Mouse (Mus musculus) lung, postnatal 14 days (tissue): ENCODE measurements at regions not wholly inside any gene's neighbourhood (a gene's known extent, or its start where the extent isn't known, plus 50 kb on each side); places are given as distances from the start of the nearest gene placed in this dataset.

ENCODE experiments used
- DNase-seq: peaks from one replicate; pipeline ENCODE4 v3.0.0; 2021

GRCm38 (mm10) chr13:58495390-58496073 is 92.4 kb upstream of the Hnrnpk start:
- DNase-seq, result no peak

- DNase-seq, result no peak
These were observed 91.6 kb upstream of the Hnrnpk start for GRCm38 (mm10) chr13:58494726-58495125.

- peak; percentile 12 for DNase-seq
These were observed 87.7 kb upstream of the Hnrnpk start for GRCm38 (mm10) chr13:58490829-58491228.

GRCm38 (mm10) chr13:58485011-58485410 is 81.9 kb upstream of the Hnrnpk start:
- no peak for DNase-seq

GRCm38 (mm10) chr13:58482701-58483100 is 79.6 kb upstream of the Hnrnpk start:
- DNase-seq, result no peak

- DNase-seq, result no peak
These were observed 77.9 kb upstream of the Hnrnpk start for GRCm38 (mm10) chr13:58480928-58481598.

GRCm38 (mm10) chr13:58480388-58480927 is 77.3 kb upstream of the Hnrnpk start:
- DNase-seq, result no peak

- no peak for DNase-seq
These were observed 75.3 kb upstream of the Hnrnpk start for GRCm38 (mm10) chr13:58478438-58478837.

GRCm38 (mm10) chr13:58477253-58477652 is 74.1 kb upstream of the Hnrnpk start:
- no peak for DNase-seq

GRCm38 (mm10) chr13:58476033-58476830 is 73.1 kb upstream of the Hnrnpk start:
- DNase-seq, result no peak

GRCm38 (mm10) chr13:58475495-58475894 is 72.4 kb upstream of the Hnrnpk start:
- no peak for DNase-seq

GRCm38 (mm10) chr13:58472455-58472854 is 69.3 kb upstream of the Hnrnpk start:
- DNase-seq, result no peak

- DNase-seq, result no peak
These were observed 68.6 kb upstream of the Hnrnpk start for GRCm38 (mm10) chr13:58471704-58472103.

GRCm38 (mm10) chr13:58469731-58470130 is 66.6 kb upstream of the Hnrnpk start:
- no peak for DNase-seq

GRCm38 (mm10) chr13:58467097-58467642 is 64.0 kb upstream of the Hnrnpk start:
- DNase-seq, result no peak

GRCm38 (mm10) chr13:58465206-58466104 is 62.3 kb upstream of the Hnrnpk start:
- DNase-seq, result no peak
